Mouse (Mus musculus): ENCODE data around the gene Gm4491. TPM values are rescaled to one million over a fixed set of nuclear protein-coding genes. Genes with fewer than 3 reads are reported as not detected.

The Gm4491 gene
- polyA plus RNA-seq (2012; fragmentation: generic; extraction: Trizol), result not detected

DNA sequence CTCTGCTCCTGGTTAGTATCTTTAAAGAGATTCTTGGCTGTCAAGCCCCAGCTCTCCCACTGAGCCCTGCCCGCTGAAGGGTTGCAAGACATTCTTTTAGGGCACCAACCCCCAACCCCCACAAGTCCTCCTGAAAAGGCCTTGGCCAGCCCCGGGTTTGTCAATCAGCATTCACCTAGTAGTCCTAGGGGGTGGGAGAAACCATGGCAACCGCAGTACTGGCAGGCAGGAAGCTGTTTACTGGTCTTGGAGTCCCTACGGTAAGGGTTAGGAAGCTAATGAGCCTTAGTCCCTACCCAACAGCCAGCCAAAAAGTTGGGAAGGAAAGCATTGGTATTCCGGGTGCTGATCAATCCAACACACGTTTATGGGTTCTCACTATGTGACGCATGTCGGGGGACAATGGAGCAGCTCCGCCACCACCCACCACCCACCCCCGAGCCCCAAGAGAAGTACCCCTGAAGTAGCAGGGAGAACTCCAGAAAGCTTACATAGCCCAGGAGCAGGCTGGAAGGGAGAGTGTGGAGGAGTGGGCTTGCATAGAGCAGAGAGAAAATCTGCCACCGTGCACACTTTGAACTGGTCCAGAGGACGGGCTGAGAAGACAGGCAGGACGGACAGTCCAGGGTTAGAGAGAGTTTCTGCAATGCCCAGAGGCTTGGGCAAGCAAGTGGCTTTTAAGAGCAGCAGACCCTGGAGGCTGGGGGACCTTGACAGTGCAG, at the start of gene Gm4491:
Gene Gm4491, minus strand, starts transcription at position 61 of the 722 bp plus-strand sequence.

DNA sequence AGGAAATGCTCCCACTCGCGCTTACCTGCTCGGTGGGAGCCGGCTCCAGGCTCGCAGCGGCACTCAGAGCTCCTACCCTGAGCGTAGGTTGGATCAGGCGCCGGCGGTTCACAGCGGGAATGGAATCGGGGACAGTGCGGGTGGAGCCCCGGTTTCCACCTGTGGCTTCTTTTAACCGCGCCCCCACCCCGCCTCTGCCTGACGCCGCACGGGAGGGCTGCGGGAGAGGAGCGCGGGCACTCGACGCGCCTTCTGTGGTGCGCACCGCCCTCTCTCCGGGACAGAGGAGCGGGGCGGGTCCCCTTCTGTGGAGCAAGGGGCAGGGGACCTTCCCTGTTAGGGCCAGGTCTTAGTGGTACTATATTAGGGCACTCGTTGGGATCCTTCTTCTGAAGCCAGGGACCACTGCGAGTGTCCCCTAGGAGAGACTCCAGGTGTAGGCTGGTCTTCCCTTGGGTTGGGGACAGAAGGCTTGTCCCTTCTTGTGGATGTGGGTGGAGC, 17.5 kb upstream of the Gm4491 start, which contains the start of gene Gjb6:
Gene Gjb6, minus strand, starts transcription at position 451 of the 501 bp plus-strand sequence.

DNA sequence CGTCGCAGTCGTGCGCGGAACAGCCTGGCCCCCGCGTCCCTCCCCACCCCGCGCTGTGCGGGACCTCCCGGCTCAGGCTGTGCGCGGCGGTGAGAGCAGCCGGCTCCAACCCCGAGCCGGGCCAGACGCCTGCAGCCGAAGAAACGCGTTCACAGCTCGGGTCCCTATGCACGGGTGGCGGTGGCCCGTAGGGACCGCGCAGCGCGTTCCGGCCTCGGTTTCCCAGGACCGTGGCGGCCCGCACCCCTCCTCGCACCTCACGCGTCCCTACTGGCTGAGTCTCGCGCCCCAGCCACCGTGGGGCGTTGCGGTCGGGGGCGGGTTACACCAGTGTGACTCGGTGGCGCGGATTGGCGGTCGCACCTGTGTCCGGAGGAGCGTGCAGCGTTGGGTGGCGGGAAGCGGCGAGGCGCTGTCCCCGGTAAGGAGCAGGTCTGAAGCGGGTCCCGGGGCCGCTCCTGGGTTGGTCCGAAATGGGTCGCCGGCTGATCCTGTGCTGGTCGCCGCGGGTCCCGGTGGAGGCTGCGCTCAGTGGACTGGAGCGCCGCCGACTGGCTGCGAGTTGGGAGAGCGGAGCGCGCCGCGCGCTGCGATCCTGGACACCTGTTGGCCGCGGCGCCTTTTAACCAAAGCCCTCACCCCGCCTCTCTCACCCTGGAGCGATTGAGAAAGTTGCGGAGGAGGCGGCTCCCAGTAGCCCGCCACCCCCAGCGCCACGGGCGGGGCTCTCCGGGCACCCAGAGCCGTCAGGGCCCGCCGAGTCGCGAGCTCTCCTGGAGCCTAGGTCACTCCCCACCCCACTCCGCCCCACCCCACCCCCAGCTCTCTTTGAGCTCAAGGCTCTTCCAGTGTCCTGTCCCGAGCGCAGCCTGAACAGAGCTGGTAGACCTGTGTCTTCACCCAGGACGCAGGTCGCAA, 11.3 kb downstream of the Gm4491 start, which contains the start of gene Gjb2:
Gene Gjb2, minus strand, starts transcription at position 597 of the 918 bp plus-strand sequence.

Other genes starting within 250 kb of the Gm4491 start
- 1 to 10 TPM in 1 of 2 experiments, under 1 TPM in 1; 0.25 to 3.2 TPM for gene Zmym2, start 229.2 kb downstream of the Gm4491 start, polyA plus RNA-seq (2012; fragmentation: generic; extraction: Trizol)
- gene Gja3, start 57.8 kb downstream of the Gm4491 start, polyA plus RNA-seq (2012; fragmentation: generic; extraction: Trizol), result not detected
- gene Gjb2, start 11.2 kb downstream of the Gm4491 start, polyA plus RNA-seq (2012; fragmentation: generic; extraction: Trizol), result not detected
- not detected for gene Gjb6, start 17.7 kb upstream of the Gm4491 start, polyA plus RNA-seq (2012; fragmentation: generic; extraction: Trizol)

All from C3H10T1/2 (cell line).